Mouse (Mus musculus) midbrain, postnatal 0 days (tissue): ENCODE measurements around the gene Zfp987. TPM values are rescaled to one million over a fixed set of nuclear protein-coding genes. Genes with fewer than 3 reads are reported as not detected.
"Not testable (repeated sequence)": the region's sequence is repeated elsewhere in the genome, so short reads cannot be mapped to it uniquely, and the experiment has no call there.

Experiments
- ATAC-seq: fragments of 200-750 bp; cut with Nextera tagmentation; 2 replicates; pipeline ENCODE4 v1.8.0; 2017; ENCODE audit warnings: moderate number of reproducible peaks, mild to moderate bottlenecking, moderate TSS enrichment, moderate library complexity; ENCODE audit not compliant: low FRiP score
- DNase-seq: peaks from one replicate; pipeline ENCODE4 v3.0.0-alpha.2; 2015; ENCODE audit warnings: low spot score
- H3K27ac ChIP-seq: fragments of 300-500 bp; sonication (generic); 2 replicates; pipeline ENCODE4 v1.5.1; 2014; ENCODE audit warnings: low read depth, mild to moderate bottlenecking, low read length, mixed read lengths
- H3K27me3 ChIP-seq: fragments of 300-500 bp; sonication (generic); 2 replicates; pipeline ENCODE4 v1.6.1; 2014; ENCODE audit warnings: low read length, control low read depth, mixed read lengths; ENCODE audit not compliant: insufficient read depth
- H3K36me3 ChIP-seq: fragments of 300-500 bp; sonication (generic); 2 replicates; pipeline ENCODE4 v1.6.1; 2014; ENCODE audit warnings: low read length, control low read depth, mixed read lengths; ENCODE audit not compliant: insufficient read depth
- H3K4me1 ChIP-seq: fragments of 300-500 bp; sonication (generic); 2 replicates; pipeline ENCODE4 v1.6.1; 2014; ENCODE audit warnings: mild to moderate bottlenecking, control low read depth, antibody characterized with exemption, low read length, mixed read lengths; ENCODE audit not compliant: insufficient read depth
- H3K4me2 ChIP-seq: fragments of 300-500 bp; sonication (generic); 2 replicates; pipeline ENCODE4 v1.6.1; 2014; ENCODE audit warnings: low read depth, mild to moderate bottlenecking, low read length, mixed read lengths; ENCODE audit not compliant: poor library complexity, severe bottlenecking
- H3K4me3 ChIP-seq: fragments of 300-500 bp; sonication (generic); 2 replicates; pipeline ENCODE4 v1.5.1; 2014; ENCODE audit warnings: low read depth, mild to moderate bottlenecking, low read length, moderate library complexity
- H3K9ac ChIP-seq: fragments of 300-500 bp; sonication (generic); replicated peaks from 2 replicates; pipeline ENCODE4 v1.6.1; 2014; ENCODE audit warnings: mild to moderate bottlenecking, low read length, moderate library complexity, mixed read lengths; ENCODE audit not compliant: poor library complexity, severe bottlenecking
- H3K9me3 ChIP-seq: fragments of 300-500 bp; sonication (generic); 2 replicates; pipeline ENCODE4 v1.6.1; 2016; ENCODE audit warnings: low read length, control low read depth
- CTCF ChIP-seq: IDR thresholded peaks from 2 replicates; pipeline ENCODE4 v1.5.1; 2016; ENCODE audit warnings: antibody characterized with exemption, mild to moderate bottlenecking
- WGBS: fragments of 180-500 bp; shearing (Covaris S2); extraction: QIAGEN DNeasy Blood & Tissue Kit; methylation state at CpG from one replicate; pipeline ENCODE4 v1.1.7; 2014; 5-methylcytosine and 5-hydroxymethylcytosine counted together
- polyA plus RNA-seq: library from polyadenylated mRNA; unstranded; fragments of >200 nt; fragmentation: Nextera tagmentation; extraction: Ambion mirVana; gene quantifications from 2 replicates; pipeline ENCODE4 v1.2.1, GENCODE M21; 2015
- total RNA-seq: library from RNA; depleted of rRNA; stranded (reverse); fragments of >200 nt; gene quantifications from 2 replicates; pipeline ENCODE4 v1.2.3, GENCODE M21; 2014; rRNA removed

Zfp987 gene
- total RNA-seq, result not detected in 2 replicates
- not detected in 2 replicates for polyA plus RNA-seq

GRCm38 (mm10) chr4:146096998-146097397 is at the start of gene Zfp987:
Gene Zfp987 (plus strand): TSS chr4:146097298.
- H3K9me3 ChIP-seq, H3K27ac ChIP-seq, H3K36me3 ChIP-seq, H3K4me3 ChIP-seq, ATAC-seq, H3K4me1 ChIP-seq, DNase-seq, H3K27me3 ChIP-seq, H3K9ac ChIP-seq, H3K4me2 ChIP-seq: not testable (repeated sequence)
- 40% methylated on average over 1 of the region's 3 CpGs for WGBS

- H3K27ac ChIP-seq, H3K4me3 ChIP-seq, H3K4me1 ChIP-seq, H3K9ac ChIP-seq, H3K36me3 ChIP-seq, H3K4me2 ChIP-seq, ATAC-seq, H3K27me3 ChIP-seq, DNase-seq: not testable (repeated sequence)
- peaks cover 17% of the 10 kb centered on the region; the same call in 1 of the 2 replicates for H3K9me3 ChIP-seq
- WGBS, result 76% methylated on average over 1 of the region's 1 CpGs
These were observed 44.6 kb upstream of the Zfp987 start for GRCm38 (mm10) chr4:146052536-146052935.

- not testable (repeated sequence) for H3K4me2 ChIP-seq, H3K27me3 ChIP-seq, H3K27ac ChIP-seq, H3K9ac ChIP-seq, DNase-seq, H3K4me1 ChIP-seq, H3K4me3 ChIP-seq, ATAC-seq, H3K36me3 ChIP-seq
- WGBS, result 74% methylated on average over 2 of the region's 2 CpGs
- H3K9me3 ChIP-seq, result peaks cover 20% of the 10 kb centered on the region; the same call in 1 of the 2 replicates
These were observed 43.7 kb upstream of the Zfp987 start for GRCm38 (mm10) chr4:146053445-146053844.

GRCm38 (mm10) chr4:146055335-146055734 is 41.8 kb upstream of the Zfp987 start:
- no peak overlapping the region for H3K4me2 ChIP-seq
- WGBS, result 68% methylated on average over 2 of the region's 2 CpGs
- no peak for TF ChIP-seq CTCF
- H3K36me3 ChIP-seq, result no peaks in the 10 kb centered on the region
- H3K27ac ChIP-seq, result no peak overlapping the region
- H3K4me1 ChIP-seq, result no peaks in the 10 kb centered on the region
- ATAC-seq, result no peak
- H3K9me3 ChIP-seq, result peaks cover 36% of the 10 kb centered on the region
- H3K27me3 ChIP-seq, result no peaks in the 10 kb centered on the region
- no peak overlapping the region for H3K4me3 ChIP-seq
- DNase-seq, result no peak
- H3K9ac ChIP-seq, result no peak overlapping the region

- WGBS, result 92% methylated on average over 12 of the region's 12 CpGs
- ATAC-seq, H3K4me3 ChIP-seq, H3K9ac ChIP-seq, H3K27ac ChIP-seq, H3K27me3 ChIP-seq, H3K4me1 ChIP-seq, DNase-seq, H3K36me3 ChIP-seq, H3K4me2 ChIP-seq: not testable (repeated sequence)
- H3K9me3 ChIP-seq, result peaks cover 38% of the 10 kb centered on the region
These were observed 38.5 kb upstream of the Zfp987 start for GRCm38 (mm10) chr4:146058646-146059045.

GRCm38 (mm10) chr4:146059078-146059477 is 38.0 kb upstream of the Zfp987 start:
- peaks cover 37% of the 10 kb centered on the region for H3K9me3 ChIP-seq
- not testable (repeated sequence) for H3K4me3 ChIP-seq, H3K27ac ChIP-seq, H3K4me2 ChIP-seq, ATAC-seq, H3K9ac ChIP-seq, H3K27me3 ChIP-seq, H3K36me3 ChIP-seq, DNase-seq, H3K4me1 ChIP-seq
- 86% methylated on average over 4 of the region's 4 CpGs for WGBS

- H3K4me2 ChIP-seq, H3K27me3 ChIP-seq, H3K4me3 ChIP-seq, DNase-seq, H3K27ac ChIP-seq, H3K36me3 ChIP-seq, H3K9ac ChIP-seq, H3K4me1 ChIP-seq, ATAC-seq: not testable (repeated sequence)
- WGBS, result 91% methylated on average over 25 of the region's 26 CpGs
- H3K9me3 ChIP-seq, result peaks cover 31% of the 10 kb centered on the region
These were observed 37.0 kb upstream of the Zfp987 start for GRCm38 (mm10) chr4:146059974-146060693.

- not testable (repeated sequence) for H3K36me3 ChIP-seq, DNase-seq, H3K27ac ChIP-seq, H3K27me3 ChIP-seq, H3K4me1 ChIP-seq, H3K9ac ChIP-seq, H3K4me2 ChIP-seq, ATAC-seq, H3K4me3 ChIP-seq
- H3K9me3 ChIP-seq, result peaks cover 29% of the 10 kb centered on the region
- WGBS, result 93% methylated on average over 10 of the region's 11 CpGs
These were observed 36.0 kb upstream of the Zfp987 start for GRCm38 (mm10) chr4:146061082-146061481.

GRCm38 (mm10) chr4:146062021-146062420 is 35.1 kb upstream of the Zfp987 start:
- not testable (repeated sequence) for H3K36me3 ChIP-seq, ATAC-seq, DNase-seq, H3K27me3 ChIP-seq, H3K4me3 ChIP-seq, H3K4me2 ChIP-seq, H3K9ac ChIP-seq, H3K4me1 ChIP-seq, H3K27ac ChIP-seq
- H3K9me3 ChIP-seq, result peaks cover 30% of the 10 kb centered on the region
- WGBS, result 94% methylated on average over 12 of the region's 12 CpGs
